Mouse (Mus musculus) 3T3-L1 (cell line): Measurements from ENCODE around the gene Olfr20.
"Not testable (repeated sequence)": the region's sequence is repeated elsewhere in the genome, so short reads cannot be mapped to it uniquely, and the experiment has no call there.

Experiments used
- DNase-seq: peaks from one replicate; pipeline ENCODE4 v3.0.0-alpha.2; 2015; ENCODE audit warnings: low read depth, low spot score

The Olfr20 gene

GRCm38 (mm10) chr11:73350483-73350882, at the start of gene Olfr20:
Gene Olfr20 (plus strand): TSS chr11:73350783.
- DNase-seq = no peak

GRCm38 (mm10) chr11:73303123-73303522, 47.5 kb upstream of the Olfr20 start:
- DNase-seq = no peak

- no peak for DNase-seq
Observed at GRCm38 (mm10) chr11:73315961-73316360, 34.6 kb upstream of the Olfr20 start.

- peak; percentile 49 for DNase-seq
Observed at GRCm38 (mm10) chr11:73318581-73318980, 32.0 kb upstream of the Olfr20 start.

- not testable (repeated sequence) for DNase-seq
Observed at GRCm38 (mm10) chr11:73321064-73321463, 29.5 kb upstream of the Olfr20 start.

- DNase-seq = peak; percentile 57
Observed at GRCm38 (mm10) chr11:73323906-73324830, 26.4 kb upstream of the Olfr20 start.

GRCm38 (mm10) chr11:73326485-73326886, 24.1 kb upstream of the Olfr20 start:
- DNase-seq = peak; percentile 68

- DNase-seq = no peak
Observed at GRCm38 (mm10) chr11:73327361-73327760, 23.2 kb upstream of the Olfr20 start.

- no peak for DNase-seq
Observed at GRCm38 (mm10) chr11:73329442-73329841, 21.1 kb upstream of the Olfr20 start, which contains the start of the genes Aspa, Gm49340 and Spata22. Gene Aspa (minus strand): TSS chr11:73329596. Gene Gm49340 (plus strand): TSS chr11:73329741. Gene Spata22 (plus strand): TSS chr11:73329741.

- no peak for DNase-seq
Observed at GRCm38 (mm10) chr11:73333357-73333756, 17.2 kb upstream of the Olfr20 start.

GRCm38 (mm10) chr11:73336919-73337318, 13.7 kb upstream of the Olfr20 start:
- DNase-seq = no peak

- no peak for DNase-seq
Observed at GRCm38 (mm10) chr11:73370946-73371345, 20.4 kb downstream of the Olfr20 start, which contains the start of gene Olfr376. Gene Olfr376 (plus strand): TSS chr11:73371246.

- peak; percentile 8 for DNase-seq
Observed at GRCm38 (mm10) chr11:73395374-73395773, 44.8 kb downstream of the Olfr20 start.

GRCm38 (mm10) chr11:73399514-73399913, 48.9 kb downstream of the Olfr20 start, which contains the start of gene Olfr1:
Gene Olfr1 (minus strand): TSS chr11:73399614.
- DNase-seq = peak; percentile 2
